Mouse (Mus musculus) ES-E14 (cell line): ENCODE results near the gene Ap2b1. TPM values are rescaled to one million over a fixed set of nuclear protein-coding genes. Genes with fewer than 3 reads are reported as not detected.

ENCODE experiments used
- DNase-seq: peaks from one replicate; pipeline ENCODE4 v3.0.0-alpha.2; 2013; ENCODE audit warnings: low read depth, low spot score
- H3K27ac ChIP-seq: 2 replicates; pipeline ENCODE4 v1.5.1; 2012; ENCODE audit warnings: low read depth, mild to moderate bottlenecking, low read length, moderate library complexity, mixed read lengths; ENCODE audit not compliant: poor library complexity, insufficient read depth, severe bottlenecking
- H3K36me3 ChIP-seq: 2 replicates; pipeline ENCODE4 v1.6.1; 2012; ENCODE audit warnings: mild to moderate bottlenecking, low read length, moderate library complexity, mixed read lengths; ENCODE audit not compliant: control insufficient read depth, poor library complexity, insufficient read depth, severe bottlenecking
- H3K4me1 ChIP-seq, 2 experiments: fragments of 150-350 bp in 1 of 2; sonication (generic) in 1 of 2; 2 replicates each; pipeline ENCODE4 v1.6.1; 2012; ENCODE audit warnings: low read length in 2 of 2, mild to moderate bottlenecking in 1 of 2, mixed read lengths in 1 of 2; ENCODE audit not compliant: control insufficient read depth in 2 of 2, insufficient read depth in 2 of 2, poor library complexity in 1 of 2
- H3K4me3 ChIP-seq, 2 experiments: fragments of 150-350 bp in 1 of 2; sonication (generic) in 1 of 2; 2 replicates each; pipeline ENCODE4 v1.5.1; 2012; ENCODE audit warnings: low read length in 2 of 2, low read depth in 1 of 2, mild to moderate bottlenecking in 1 of 2, mixed read lengths in 1 of 2; ENCODE audit not compliant: insufficient read depth in 1 of 2, poor library complexity in 1 of 2, severe bottlenecking in 1 of 2
- H3K9ac ChIP-seq: 2 replicates; pipeline ENCODE4 v1.6.1; 2012; ENCODE audit warnings: low read depth, mild to moderate bottlenecking, low read length, mixed read lengths; ENCODE audit not compliant: poor library complexity, insufficient read depth, severe bottlenecking
- H3K9me3 ChIP-seq: fragments of 150-350 bp; sonication (generic); 2 replicates; pipeline ENCODE4 v1.6.1; 2012; ENCODE audit warnings: low read depth, mild to moderate bottlenecking, low read length; ENCODE audit not compliant: control insufficient read depth, insufficient read depth
- CHD2 ChIP-seq: IDR thresholded peaks from 2 replicates; pipeline ENCODE4 v1.6.1; 2014; ENCODE audit warnings: mild to moderate bottlenecking, low read depth, low read length, inconsistent platforms
- HCFC1 ChIP-seq: IDR thresholded peaks from 2 replicates; pipeline ENCODE4 v1.6.1; 2012; ENCODE audit warnings: low read length, inconsistent platforms, borderline replicate concordance; ENCODE audit not compliant: insufficient read depth
- MAFK ChIP-seq: IDR thresholded peaks from 2 replicates; pipeline ENCODE4 v1.6.1; 2014; ENCODE audit warnings: mild to moderate bottlenecking, low read depth, low read length, inconsistent platforms; ENCODE audit not compliant: insufficient read depth
- ZC3H11A ChIP-seq: IDR thresholded peaks from 2 replicates; pipeline ENCODE4 v1.6.1; 2012; ENCODE audit warnings: low read depth, mild to moderate bottlenecking, inconsistent platforms, low read length, borderline replicate concordance
- ZNF384 ChIP-seq: IDR thresholded peaks from 2 replicates; pipeline ENCODE4 v1.6.1; 2012; ENCODE audit warnings: low read depth, low read length, inconsistent platforms
- in situ Hi-C, 2 experiments: fragments of 600-800 bp; cut with MboI; formaldehyde crosslinking; loops; one replicate each; pipeline ENCODE4 v1.15.1; 2025; ENCODE audit warnings: low sequenced_read_pairs in 2 of 2, inconsistent platforms in 1 of 2; ENCODE audit not compliant: unreplicated experiment in 2 of 2
- total RNA-seq: library from RNA; depleted of rRNA; stranded (reverse); fragments of 300-350 nt; gene quantifications from 2 replicates; pipeline ENCODE4 v1.2.3, GENCODE M21; 2012

Ap2b1 gene
- total RNA-seq, 1 experiment: 58.5 TPM

DNA sequence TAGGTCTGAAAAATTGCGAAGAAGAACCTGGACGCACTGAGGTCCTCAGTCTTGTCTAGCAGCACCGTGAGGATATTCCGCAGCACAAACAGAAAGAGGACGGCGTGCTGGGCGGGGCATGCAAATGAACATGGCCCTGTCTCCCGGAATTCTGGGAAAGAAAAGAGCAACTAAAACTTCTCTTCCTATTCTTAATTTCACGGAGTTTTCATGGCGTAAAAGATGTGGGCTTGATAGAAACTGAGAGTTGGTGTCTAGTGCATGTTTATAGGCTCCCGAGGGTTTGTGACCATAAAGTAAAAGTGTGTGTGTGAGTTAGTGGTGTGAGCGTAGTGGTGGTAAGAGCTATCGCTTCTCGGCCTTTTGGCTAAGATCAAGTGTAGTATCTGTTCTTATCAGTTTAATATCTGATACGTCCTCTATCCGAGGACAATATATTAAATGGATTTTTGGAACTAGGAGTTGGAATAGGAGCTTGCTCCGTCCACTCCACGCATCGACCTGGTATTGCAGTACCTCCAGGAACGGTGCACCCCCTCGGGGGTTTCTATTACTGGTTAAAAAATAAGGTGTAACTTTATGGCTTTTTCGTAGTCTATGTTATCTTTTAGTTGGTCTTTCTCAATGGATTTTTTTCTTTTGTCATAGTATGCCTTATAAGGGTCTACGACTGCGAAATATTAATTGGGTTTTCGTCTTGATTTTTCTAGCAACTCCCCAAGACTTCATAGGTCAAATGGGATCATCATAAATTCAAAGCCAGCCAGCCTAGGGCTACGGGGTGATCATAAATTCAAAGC is 27.5 kb upstream of the Ap2b1 start:
- Histone ChIP-seq H3K36me3 (no peaks in the 10 kb centered on the region), H3K4me3 (peak overlapping the region; percentile 69 to 70), H3K4me1 (no peaks in the 10 kb centered on the region), H3K27ac (peak overlapping the region; percentile 59; the same call in 1 of the 2 replicates), H3K9ac (peak overlapping the region; percentile 69), H3K9me3 (no peaks in the 10 kb centered on the region)
- peak; percentile 79 for DNase-seq
- TF ChIP-seq MAFK (no peak), ZNF384 (no peak), ZC3H11A (no peak), CHD2 (no peak), HCFC1 (no peak)
- in situ Hi-C loops: no loop called here

- Histone ChIP-seq H3K9me3 (no peaks in the 10 kb centered on the region), H3K36me3 (no peaks in the 10 kb centered on the region), H3K9ac (no peak overlapping the region), H3K4me1 (no peaks in the 10 kb centered on the region), H3K27ac (no peak overlapping the region), H3K4me3 (no peak overlapping the region)
- no peak for TF ChIP-seq MAFK
- TF ChIP-seq ZNF384: no peak
- TF ChIP-seq ZC3H11A: no peak
- no peak for TF ChIP-seq HCFC1
- in situ Hi-C loops: no loop called here
- peak; percentile 34 for DNase-seq
Observed at GRCm38 (mm10) chr11:83271951-83272843, 26.6 kb upstream of the Ap2b1 start.

GRCm38 (mm10) chr11:83276251-83276650 is 22.6 kb upstream of the Ap2b1 start:
- no peak for DNase-seq
- Histone ChIP-seq H3K9ac (no peak overlapping the region), H3K36me3 (no peaks in the 10 kb centered on the region), H3K27ac (no peak overlapping the region), H3K9me3 (no peaks in the 10 kb centered on the region), H3K4me1 (no peaks in the 10 kb centered on the region), H3K4me3 (no peak overlapping the region)
- TF ChIP-seq ZNF384 (no peak), HCFC1 (no peak), CHD2 (no peak), ZC3H11A (no peak), MAFK (no peak)
- in situ Hi-C loops: no loop called here

DNA sequence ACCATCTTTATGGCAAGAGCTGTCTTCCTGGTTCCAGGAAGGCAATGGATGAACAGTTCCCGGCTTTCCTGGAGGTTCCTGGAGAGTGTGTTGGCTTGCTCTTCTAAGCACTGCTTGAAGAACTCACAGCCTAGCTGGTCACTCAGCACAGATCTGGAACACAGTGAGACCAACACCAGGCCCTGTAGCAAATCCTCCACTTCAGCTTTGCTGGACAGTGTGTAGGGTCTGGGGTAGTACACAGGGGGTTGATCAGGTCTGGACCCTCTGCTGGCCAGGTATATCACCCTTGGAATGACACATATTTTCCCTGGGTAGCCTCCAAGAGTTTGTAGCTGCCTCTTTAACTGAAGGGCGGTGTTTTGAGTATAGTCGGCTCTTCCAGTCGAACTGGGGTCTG is 19.8 kb upstream of the Ap2b1 start:
- DNase-seq: no peak
- H3K9me3 ChIP-seq: no peaks in the 10 kb centered on the region
- no peak overlapping the region for H3K9ac ChIP-seq
- H3K36me3 ChIP-seq: no peaks in the 10 kb centered on the region
- no peaks in the 10 kb centered on the region for H3K4me1 ChIP-seq
- no peak for TF ChIP-seq ZNF384
- TF ChIP-seq HCFC1: no peak
- TF ChIP-seq ZC3H11A: no peak
- no peak for TF ChIP-seq MAFK
- TF ChIP-seq CHD2: no peak
- no peak overlapping the region for H3K27ac ChIP-seq
- in situ Hi-C loops: no loop called here
- no peak overlapping the region for H3K4me3 ChIP-seq
